Mouse (Mus musculus): Measurements from ENCODE around the gene Mapkap1.

Mapkap1 gene

DNA sequence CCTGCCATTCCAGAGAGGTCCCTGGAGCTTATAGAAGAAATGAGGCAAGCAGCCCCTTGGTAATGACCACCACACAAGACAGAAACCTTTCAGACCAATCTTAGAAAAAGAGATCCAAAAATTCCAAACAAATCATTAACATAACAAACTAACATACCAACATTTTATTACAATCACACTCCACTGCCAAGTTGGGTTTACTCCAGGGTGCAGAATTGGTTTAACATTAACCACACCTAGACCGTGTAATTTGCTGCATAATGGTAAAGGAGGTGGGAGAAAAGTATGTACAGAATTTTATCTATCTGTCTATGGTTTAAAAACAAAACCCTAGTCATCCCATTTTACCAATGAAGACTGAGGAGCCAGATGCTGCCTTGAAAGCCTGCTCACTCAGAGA, 160.0 kb downstream of the Mapkap1 start:
- in situ Hi-C loops (cut with MboI; ENCODE audit: unreplicated experiment in 2 of 2): no loop called here

DNA sequence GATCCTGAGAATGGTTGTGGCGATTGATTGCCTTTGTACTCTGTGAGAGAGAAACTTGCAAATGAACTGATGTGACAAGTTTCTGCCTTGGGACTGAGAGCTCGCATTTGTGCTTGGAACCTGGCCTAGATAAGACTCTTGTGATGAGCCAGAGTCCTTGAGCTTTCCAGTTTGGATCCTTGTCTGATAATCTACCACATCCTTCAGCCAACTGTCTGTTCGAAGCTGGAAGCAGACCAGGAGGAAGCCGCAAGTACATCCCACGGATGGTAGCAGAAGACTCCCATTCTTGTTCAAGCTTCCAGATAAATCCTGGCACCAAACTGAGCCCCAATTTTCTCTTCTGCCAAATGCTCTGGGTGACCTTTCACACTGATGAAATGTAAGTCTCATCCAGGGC, 162.6 kb downstream of the Mapkap1 start:
- in situ Hi-C loops (cut with MboI; ENCODE audit: unreplicated experiment in 2 of 2): no loop called here

DNA sequence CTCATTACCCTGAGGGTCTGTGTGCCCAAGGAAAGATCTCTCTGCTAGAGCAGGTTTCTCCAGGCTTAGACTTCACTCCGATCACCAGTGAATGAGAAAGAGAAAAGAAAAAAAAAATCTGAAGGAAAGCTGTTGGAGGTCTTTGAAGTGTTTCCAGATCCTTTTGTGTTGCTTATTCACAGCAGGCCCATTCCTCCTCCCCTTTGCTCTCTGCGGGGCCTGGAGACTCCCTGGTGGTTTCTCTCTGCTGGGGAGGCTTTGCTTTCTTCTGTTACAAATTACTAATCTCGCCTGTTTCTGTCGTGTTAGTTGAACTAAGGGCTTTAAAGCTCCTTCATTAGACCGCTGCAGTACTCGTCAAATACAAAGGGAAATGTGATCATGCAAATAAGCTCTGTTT, 163.8 kb downstream of the Mapkap1 start:
- in situ Hi-C loops (cut with MboI; ENCODE audit: unreplicated experiment in 2 of 2): no loop called here

DNA sequence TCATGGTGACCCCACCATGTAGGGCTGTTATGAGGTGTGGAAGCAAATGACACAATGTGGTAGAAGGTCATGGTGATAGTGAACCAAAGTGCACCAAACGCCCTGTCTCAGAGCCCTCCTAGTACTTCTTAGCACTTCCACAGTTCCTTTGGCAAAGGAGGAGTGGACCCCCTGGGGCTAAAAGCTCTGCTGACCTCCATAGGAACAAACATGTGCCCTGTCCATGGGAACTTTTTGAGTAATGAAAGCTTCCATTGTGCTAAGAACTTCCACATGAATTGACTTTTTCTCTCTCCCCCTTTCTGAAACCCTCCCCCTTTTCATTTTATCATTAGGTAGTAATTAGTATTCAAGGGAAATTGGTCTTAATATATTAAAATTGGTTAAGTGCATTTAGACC, 164.5 kb downstream of the Mapkap1 start:
- in situ Hi-C loops (cut with MboI; ENCODE audit: unreplicated experiment in 2 of 2): no loop called here

DNA sequence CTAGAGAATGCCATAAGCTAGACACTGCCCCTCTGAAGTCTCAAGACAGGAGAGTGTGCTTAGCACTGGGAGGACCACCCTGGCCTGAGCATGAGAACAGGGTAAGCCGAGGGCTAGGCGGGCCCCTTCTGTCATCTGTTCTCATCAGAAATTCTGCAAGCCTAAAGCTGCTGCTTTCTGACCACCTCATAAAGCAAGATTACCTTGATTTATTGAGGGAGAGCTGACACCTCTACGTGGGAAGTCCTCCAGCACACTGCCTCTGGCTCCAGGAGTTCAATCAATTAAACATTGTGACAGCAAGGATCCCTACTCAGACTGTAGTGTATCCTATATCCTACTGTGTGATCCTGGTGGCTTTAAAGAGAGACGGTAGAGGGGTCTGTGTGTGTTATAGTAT, 166.5 kb downstream of the Mapkap1 start:
- in situ Hi-C loops (cut with MboI; ENCODE audit: unreplicated experiment in 2 of 2): no loop called here

DNA sequence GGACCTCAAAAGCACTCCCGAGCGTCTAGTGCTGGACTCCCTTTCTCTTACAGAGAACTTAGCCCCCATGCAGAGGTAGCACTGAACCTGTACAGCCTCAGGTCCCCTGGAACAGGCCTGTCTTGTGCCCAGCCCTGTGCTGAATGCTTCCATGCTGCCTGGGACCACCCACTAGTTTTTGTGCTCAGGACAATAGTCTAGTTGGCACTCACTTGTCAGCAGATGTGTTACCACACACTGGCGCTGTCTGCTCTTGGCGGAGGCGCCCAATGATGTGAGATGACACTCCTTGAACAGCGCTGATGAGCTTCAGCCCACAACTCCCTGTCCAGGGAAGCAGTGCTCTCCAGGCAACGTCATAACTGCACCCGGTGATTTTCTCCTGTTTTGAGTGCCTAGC, 182.0 kb downstream of the Mapkap1 start:
- in situ Hi-C loops (cut with MboI; ENCODE audit: unreplicated experiment in 2 of 2): no loop called here

DNA sequence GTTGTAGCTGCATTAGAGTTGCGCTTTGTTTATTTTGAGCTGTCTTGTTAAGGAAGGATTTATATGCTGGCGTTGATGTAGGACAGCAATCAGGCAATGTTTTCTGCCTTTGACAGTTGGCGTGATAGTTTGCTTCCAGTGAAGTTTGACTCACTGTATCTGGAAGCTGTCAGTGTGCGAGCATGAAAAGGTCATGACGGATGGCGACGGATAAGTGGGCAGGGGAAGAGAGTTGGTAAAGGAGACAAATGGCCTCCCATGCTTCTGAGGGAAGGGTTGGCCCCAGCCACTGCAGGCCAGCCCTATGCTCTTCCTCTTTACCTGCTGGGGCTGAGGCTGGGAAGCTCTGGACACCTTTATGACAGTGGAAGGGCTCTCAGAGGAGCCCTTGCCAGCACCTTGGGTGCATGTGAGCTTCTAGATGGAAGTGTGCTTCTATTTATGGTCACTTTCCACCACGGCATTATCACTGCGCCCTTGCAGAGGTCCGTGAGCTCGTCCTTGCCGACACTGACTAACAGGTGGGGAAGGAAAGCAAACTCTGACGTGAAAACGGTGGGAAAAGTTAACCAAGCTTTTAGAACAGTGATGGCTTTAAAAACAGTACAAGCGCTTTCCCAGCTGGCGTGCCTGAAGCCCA, 185.3 kb downstream of the Mapkap1 start:
- in situ Hi-C loops (cut with MboI; ENCODE audit: unreplicated experiment in 2 of 2): no loop called here

DNA sequence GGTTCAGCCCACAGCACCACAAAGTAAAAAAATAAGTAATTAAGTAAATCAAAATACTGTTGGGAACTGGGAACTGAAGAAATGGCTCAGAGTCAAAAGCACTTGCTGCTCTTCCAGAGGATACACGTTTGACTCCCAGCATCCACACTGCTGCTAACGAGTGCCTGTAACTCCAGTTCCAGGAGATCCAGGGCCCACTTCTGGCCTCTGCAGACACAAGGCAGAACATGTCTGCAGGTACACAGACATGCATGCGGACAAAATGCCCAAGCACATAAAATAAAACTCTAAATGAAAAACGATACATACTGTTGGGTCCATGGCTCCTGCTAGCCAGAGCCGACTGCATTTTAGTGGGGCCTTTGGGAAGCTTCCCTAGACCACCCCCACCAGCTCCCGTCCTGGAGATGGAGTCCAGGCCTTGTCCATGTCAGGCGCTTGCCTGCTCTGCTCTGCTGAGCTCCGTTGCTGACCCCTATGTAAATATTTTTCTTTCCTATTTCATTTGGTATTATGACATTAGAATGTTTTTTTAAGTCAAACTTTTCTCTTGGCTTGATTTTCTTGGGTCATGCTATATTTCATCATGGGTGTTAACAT, 185.9 kb downstream of the Mapkap1 start:
- in situ Hi-C loops (cut with MboI; ENCODE audit: unreplicated experiment in 2 of 2): no loop called here

DNA sequence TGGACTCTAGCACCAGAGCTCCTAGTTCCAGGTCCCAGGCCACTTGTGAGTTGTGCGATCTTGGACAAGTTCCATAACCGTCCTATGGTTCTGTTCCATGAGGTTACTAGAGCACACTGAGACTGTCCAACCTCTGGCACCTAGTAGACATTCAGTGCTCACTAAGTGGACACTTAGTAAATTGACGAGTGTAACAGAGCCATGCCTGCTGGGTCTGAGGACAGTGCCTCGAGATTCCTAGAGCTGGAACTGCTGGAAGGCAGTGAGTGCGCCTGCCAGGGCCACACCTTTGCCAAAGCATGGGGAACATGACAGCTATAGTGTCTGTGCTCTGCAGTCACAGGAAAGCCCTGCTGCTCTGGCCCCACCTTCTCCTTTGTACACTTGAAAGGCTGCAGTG, 187.4 kb downstream of the Mapkap1 start:
- in situ Hi-C loops (cut with MboI; ENCODE audit: unreplicated experiment in 2 of 2): no loop called here

DNA sequence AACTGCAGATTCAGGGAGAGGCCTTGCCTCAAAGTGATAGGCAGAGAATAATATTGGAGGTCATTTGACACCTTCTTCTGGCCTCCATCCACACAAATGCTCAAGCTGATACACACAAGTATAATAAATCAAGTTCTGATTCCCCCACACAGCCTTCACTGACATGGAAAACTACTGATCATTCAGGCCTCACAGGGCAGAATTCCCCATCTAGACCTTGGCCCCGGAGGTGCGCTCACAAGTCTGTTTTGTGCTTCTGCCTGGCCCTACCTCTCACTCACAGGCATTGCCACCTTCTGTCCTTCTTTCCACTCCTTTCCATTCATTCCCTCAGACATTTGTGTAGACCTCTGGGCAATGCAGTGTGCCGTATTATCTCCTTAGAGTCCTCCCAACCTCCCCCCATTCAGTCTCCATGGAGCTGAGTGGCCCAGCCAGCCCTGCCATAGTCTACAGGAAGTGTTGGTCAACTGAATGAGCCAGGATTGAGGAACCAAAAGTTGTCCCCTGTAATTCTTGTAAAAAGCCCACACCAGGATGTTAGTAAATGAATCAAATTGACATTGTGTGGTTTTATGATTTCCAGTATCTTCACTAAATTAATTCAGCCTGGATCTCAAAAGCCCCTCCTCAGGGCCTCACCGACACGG, 193.2 kb downstream of the Mapkap1 start:
- in situ Hi-C loops (cut with MboI; ENCODE audit: unreplicated experiment in 2 of 2): no loop called here

DNA sequence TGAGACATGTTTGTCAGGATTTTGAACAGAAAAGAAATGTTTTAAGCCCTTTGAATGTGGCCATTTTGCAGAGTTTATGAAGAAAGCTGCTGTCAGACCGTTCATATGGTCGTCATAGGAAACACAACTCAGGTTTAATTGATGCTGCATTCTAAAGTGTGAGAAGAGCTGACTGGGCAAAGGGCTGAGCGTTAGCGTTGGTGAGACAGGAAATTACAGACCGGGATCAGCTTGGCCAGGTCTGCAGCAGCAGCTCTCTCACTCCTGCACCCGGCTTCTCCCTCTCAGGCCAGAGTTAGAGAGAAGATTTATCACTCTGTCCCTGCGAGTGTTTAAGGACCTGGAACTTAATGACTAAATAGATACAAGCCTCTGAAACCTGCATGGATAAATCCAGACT, 194.2 kb downstream of the Mapkap1 start:
- in situ Hi-C loops (cut with MboI; ENCODE audit: unreplicated experiment in 2 of 2): no loop called here

DNA sequence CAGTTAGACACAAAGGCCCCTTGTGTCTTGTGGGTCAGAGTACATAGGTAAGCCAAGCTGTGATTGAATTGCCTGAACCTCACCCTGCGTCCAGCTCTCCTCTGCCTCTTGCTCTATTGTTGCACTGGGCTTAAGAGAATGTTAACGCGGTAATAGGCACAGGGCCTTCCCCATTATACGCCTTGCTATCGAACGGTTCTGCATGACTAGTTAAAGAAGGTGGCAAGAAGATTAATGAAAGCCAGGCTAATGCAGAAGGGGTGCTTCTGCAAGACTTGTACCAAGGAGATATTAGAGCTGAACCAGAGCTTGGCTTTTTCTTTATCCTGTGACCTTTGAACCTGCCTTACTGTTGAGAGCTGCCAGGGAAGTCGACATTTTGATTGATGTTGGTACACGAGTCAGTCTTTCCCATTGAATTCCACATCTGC, 195.6 kb downstream of the Mapkap1 start:
- in situ Hi-C loops (cut with MboI; ENCODE audit: unreplicated experiment in 2 of 2): no loop called here

DNA sequence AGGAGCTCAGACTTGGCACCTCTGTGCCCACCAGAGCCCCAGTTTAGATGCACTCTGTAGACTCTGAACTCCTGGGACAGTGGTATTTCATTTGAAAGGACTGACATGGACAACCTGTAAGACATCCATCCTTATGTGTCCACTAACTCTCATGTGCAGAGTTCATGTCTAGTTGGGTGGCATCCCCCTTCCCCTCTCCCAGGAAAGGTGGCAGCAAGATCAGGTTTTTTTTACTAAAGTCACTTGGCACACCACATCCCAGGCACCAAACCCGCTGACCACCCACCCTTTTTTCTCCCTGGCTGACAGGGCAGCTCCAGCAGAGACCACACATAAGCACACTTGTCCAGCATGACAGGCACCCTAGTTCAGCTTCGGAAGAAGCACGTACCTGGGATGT, 196.3 kb downstream of the Mapkap1 start:
- in situ Hi-C loops (cut with MboI; ENCODE audit: unreplicated experiment in 2 of 2): no loop called here

DNA sequence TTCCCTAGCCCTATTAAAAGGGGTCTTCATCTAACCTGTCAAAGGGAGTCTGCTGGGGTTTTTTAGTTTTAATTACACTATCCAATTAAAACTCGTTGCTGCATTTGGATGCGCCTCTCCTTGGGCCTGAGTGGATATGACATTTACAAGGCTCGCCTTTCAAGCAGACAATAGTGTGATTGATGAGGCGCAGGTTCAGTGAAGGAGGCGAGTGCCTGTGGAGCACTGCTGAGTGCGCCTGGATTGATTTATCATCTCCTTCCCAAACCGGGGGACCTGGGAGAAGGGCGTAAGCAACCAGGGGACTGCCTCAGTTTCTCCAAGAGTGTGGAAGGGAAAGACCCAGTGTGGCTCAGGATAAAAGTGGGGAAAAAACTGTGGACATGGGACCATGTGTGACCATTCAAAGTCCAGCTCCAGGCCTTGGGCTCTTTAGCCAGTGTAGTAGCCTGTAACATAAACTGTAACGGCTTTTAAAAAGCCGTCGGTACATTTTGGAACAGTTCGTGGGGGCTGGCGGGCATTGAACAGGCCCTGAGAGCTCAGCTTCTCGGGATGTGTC, 197.2 kb downstream of the Mapkap1 start:
- in situ Hi-C loops (cut with MboI; ENCODE audit: unreplicated experiment in 2 of 2): no loop called here

DNA sequence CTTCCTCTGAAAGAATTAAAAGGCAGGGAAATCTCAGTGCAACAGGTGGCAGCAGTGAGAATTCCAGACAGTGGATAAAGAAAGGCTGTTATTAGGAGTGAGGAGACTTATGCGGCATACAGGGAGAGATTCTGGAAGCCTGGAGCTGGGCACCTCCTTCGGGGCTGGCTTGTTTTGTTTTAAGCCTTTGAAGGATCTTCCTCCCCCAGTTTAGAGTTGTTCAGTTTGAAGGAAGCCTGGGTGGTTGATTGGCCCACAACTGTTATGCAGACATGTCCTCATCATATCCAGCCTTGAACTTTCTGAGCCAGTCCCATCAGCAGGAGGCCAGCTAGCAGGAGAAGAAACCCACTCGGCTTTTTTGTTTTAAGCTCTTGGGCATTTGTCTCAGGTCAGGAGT, 198.5 kb downstream of the Mapkap1 start:
- in situ Hi-C loops (cut with MboI; ENCODE audit: unreplicated experiment in 2 of 2): no loop called here

DNA sequence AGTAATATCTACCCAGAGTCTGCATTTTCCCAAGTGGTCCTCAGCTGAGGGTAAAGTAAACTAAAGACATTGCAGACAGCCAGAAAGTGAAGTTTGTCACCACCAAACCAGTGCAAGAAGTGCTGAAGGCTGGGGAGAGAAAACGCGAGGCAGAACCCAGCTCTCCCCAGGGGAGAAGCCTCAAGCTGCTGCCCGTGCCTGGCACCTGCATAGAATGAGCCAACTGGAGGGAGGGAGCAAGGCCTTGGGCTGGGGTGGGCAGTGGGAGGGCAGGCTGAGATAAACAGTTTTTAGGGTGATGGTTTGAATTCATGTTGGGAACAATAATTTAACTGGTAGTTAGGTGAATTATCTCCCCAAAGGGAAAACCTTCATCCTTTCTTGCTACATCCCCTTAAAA, 202.3 kb downstream of the Mapkap1 start:
- in situ Hi-C loops (cut with MboI; ENCODE audit: unreplicated experiment in 2 of 2): no loop called here

DNA sequence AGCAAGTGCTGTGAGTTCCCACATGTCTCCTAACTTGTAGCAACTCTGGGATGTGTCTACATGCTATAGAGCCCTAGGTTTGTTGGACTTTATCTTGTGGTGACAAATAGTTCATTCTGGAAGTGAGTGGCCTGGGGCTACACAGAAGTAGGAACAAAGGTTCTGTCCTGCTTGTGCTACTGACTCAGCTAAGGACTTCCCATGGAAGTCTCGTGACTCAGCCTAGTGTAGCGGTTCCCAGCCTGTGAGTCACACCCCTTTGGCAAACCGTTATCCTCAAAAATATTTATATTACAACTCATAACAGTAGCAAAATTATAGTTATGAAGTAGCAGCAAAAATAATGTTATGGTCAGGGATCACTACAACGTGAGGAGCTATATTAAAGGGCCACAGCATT, 202.9 kb downstream of the Mapkap1 start:
- in situ Hi-C loops (cut with MboI; ENCODE audit: unreplicated experiment in 2 of 2): no loop called here

DNA sequence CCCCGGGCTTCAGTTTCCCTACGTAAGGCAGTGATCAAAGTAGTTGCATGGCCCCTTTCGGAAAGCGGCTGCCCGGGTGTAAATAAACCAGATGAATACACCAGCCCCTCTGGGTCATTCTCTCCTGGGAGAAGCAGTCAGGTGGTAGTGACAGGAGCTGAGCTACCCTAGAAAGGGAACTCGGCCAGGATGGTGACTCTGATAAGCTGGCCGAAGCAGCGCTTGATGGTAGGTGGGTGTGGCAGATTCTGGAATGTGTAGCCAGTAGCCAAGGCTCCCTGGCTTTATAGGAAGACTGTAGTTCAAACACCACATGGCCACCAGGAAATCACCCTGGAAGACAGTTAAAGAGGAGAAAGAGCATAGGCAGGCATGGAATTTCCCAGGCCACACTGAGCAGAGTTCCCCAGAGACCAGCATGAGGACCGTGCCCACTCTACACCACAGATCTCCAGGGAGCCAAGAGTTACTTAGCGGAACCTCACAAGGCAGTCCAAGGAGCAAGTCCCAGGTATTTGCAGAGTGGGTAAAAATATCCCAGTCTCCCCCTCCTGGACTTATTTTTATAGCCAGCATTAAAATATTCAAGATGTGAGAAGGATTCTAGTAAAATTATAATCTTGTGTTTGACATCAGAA, 214.3 kb downstream of the Mapkap1 start:
- in situ Hi-C loops (cut with MboI; ENCODE audit: unreplicated experiment in 2 of 2): no loop called here

DNA sequence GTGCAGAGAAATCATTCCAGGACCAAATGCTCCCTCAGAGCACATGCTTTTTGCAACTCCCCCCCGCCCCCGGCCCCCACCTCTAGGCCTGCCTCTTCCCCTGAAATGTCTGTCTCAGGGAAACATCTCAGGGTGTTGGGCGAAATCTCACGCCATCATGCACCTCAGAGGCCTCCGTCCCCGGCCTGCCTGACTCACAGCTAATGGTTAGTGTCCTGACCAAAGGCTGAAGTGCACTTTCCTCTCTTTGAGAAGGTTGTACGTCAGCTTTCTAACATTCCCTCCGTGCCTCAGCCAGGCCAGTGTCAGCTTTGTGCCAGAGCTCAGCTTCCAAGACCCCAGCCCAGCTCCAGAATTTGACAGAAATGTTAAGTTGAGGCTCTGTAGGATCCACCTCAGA, 214.9 kb downstream of the Mapkap1 start:
- in situ Hi-C loops (cut with MboI; ENCODE audit: unreplicated experiment in 2 of 2): no loop called here

DNA sequence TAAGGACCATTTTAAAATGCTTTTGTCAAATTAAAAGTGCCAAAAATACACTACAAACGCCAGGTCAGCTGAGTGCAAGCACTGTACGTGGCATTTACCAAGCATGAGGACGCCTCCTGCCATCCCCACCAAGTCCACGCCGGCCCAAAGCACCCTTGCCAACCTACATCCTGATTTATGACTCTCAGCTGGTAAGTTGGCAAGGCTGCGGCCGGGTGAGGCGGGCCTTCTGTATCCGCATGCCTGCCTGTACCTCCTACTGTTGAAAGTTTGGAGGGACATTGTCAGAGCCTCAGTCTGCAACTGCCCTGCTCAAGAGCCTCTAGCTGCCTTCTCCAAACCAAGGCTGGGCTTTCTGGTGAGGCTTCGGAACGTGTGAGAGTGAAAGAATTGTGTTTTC, 215.9 kb downstream of the Mapkap1 start:
- in situ Hi-C loops (cut with MboI; ENCODE audit: unreplicated experiment in 2 of 2): no loop called here

DNA sequence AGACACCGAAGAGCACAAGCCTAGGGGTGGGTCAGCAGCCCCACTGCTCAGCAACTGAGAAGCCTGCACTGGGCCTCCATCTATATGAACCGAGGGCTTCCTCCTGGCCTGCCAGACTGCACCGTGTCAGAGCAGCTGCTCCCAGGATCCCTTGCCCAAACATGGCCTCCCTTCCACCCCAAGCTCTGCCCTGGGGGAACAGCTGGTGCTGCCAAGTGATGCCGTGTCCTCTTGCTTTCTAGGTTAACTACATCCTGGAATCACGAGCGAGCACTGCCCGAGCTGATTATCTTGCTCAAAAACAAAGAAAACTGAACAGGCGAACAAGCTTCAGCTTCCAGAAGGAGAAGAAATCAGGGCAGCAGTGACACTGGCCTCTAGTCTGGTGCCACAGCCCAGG, 216.6 kb downstream of the Mapkap1 start:
- in situ Hi-C loops (cut with MboI; ENCODE audit: unreplicated experiment in 2 of 2): no loop called here

DNA sequence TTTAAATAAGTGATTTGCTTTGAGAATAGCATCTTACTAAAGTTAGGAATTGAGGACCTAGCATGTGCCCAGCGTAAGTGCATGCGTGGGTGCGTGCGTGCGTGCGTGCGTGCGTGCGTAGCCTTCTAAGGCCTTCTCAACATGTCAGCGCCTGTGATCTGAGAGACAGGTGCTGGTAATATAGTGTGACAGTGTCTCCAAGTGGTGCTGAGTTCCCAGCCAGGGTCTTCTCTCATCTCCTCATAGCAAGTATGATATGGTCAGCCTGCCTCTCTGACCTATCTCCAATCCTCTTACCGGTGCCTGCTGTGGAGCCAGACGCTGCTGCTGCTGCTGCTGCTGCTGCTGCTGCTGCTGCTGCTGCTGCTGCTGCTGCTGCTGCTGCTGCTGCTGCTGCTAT, 217.5 kb downstream of the Mapkap1 start:
- in situ Hi-C loops (cut with MboI; ENCODE audit: unreplicated experiment in 2 of 2): no loop called here

Measured in v-Abl transformed pro-B cells (cell line).